Mouse (Mus musculus): Measurements from ENCODE around the gene Arf1.
"Not testable (repeated sequence)": the region's sequence is repeated elsewhere in the genome, so short reads cannot be mapped to it uniquely, and the experiment has no call there.

The Arf1 gene

DNA sequence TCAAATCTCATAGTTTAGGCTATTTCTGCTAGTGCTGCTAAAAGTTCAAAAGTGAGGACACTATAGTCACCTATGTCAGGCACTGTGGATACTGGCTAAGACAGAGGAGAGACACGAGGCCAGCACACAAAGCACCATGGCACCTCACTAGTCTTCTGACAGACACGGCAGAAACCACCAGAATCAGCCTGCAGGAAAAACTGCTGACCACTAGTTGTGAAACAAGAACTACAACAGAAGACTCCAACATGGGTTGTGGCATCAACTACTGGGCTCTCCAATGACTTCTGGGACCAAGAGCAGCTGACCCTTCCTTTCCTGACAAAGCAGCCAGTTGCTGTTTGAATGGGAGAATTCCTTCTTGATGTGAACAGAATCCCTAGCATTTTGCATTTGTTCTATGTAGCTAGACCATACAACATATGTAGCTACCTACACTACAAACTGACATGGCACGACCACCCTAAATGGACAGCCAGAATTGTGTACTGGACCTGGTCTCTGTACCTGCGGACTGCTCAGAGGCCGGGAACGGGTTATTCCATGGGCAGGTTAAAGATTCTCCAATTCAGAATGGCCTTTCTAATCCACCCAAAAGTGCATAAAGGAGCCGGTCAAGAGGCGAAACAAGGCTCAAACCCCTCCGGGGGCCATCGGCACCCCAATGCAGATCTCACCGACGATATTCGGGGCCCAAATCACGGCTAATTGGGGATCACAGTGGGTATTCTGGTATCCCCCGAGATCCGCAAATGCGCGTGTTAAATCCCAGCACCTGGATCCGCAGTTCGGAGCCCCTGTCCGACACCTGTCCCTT, 1.1 kb downstream of the Arf1 start:
- no peak for DNase-seq (ENCODE audit: low spot score in 2 of 2)

GRCm38 (mm10) chr11:59226251-59226650, 1.8 kb downstream of the Arf1 start:
- no peak for DNase-seq (ENCODE audit: low spot score in 2 of 2)

DNA sequence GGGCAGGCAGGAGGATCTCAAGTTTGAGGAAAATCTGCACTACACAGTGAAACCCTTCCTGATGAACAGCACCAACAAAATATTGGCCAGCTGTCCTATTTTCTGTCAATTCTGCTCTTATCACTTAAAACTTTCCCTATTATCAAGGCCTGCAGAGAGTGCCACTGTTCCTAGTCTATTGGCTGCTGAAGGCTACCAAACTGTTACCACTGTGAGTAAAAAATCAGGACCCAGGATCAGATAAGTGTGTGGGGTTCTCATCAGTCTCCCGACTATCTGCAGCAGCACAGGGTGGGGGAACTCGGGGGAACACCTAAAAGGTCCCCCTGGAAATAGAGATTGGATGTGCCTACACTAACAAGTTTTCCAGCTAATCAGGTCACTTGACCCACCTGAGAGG, 2.9 kb downstream of the Arf1 start:
- DNase-seq (ENCODE audit: low spot score in 2 of 2) = no peak

- no peak for DNase-seq (ENCODE audit: low spot score in 2 of 2)
These were observed 3.6 kb downstream of the Arf1 start for GRCm38 (mm10) chr11:59224470-59224869.

DNA sequence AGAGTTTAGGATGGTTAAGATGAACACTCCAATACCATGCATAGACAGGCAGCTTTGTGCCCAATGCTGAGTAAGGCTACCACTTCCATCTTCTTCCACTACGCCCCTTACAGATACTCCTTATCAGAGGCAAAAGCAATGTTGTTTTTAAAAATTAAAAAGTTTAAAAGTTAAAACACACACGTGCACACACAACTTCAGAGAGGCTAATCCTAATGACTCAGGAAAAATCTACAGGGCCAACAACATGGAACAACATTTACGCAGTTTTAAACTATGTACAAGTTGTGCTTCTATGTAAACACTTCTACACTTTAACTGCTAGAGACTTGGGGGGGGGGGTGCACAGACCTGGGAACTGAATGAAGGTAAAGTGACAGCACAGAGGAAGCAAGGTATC, 4.0 kb downstream of the Arf1 start:
- no peak for DNase-seq (ENCODE audit: low spot score in 2 of 2)

GRCm38 (mm10) chr11:59222306-59222705, 5.8 kb downstream of the Arf1 start:
- no peak for DNase-seq (ENCODE audit: low spot score in 2 of 2)

DNA sequence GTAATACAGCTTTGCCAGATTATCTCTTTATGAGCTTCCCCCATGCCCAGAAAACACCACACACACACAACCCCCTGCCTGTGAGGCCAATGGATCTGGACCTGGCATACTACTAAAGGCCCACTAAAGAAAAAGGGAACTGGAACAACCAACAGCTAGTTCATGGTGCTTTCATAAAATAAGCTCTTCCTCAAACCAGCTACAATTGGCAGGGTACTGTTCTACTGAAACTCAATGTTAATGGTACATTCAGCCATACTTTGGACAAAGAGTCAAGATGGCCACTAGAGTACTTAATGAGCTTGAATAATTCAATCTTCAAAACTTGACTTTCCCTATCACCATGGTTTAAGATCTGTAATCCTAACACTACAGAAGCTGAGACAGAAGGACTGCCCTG, 6.5 kb downstream of the Arf1 start:
- no peak for DNase-seq (ENCODE audit: low spot score in 2 of 2)

DNA sequence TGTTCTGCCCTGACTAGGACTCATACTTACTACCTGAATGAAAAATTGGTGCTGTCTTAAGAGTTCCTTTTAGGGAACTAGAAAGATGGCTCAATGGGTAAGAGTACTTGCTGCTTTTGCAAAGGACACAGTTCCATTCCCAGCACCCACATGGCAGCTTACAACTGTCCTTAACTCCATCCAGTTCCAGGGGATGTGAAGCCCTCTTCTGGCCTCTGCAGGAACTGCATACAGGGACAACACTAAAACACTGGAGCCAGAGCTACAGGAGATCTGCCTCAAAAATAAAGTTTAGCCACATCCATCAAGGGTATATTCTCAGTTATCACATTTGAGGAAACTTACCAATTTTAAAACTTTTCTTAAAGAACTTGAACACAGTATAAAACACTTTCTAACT, 9.0 kb downstream of the Arf1 start:
- DNase-seq (ENCODE audit: low spot score in 2 of 2) = no peak

- DNase-seq (ENCODE audit: low spot score in 2 of 2) = no peak
These were observed 9.6 kb downstream of the Arf1 start for GRCm38 (mm10) chr11:59218389-59218998.

GRCm38 (mm10) chr11:59216955-59217354, 11.1 kb downstream of the Arf1 start:
- no peak for DNase-seq (ENCODE audit: low spot score in 2 of 2)

DNA sequence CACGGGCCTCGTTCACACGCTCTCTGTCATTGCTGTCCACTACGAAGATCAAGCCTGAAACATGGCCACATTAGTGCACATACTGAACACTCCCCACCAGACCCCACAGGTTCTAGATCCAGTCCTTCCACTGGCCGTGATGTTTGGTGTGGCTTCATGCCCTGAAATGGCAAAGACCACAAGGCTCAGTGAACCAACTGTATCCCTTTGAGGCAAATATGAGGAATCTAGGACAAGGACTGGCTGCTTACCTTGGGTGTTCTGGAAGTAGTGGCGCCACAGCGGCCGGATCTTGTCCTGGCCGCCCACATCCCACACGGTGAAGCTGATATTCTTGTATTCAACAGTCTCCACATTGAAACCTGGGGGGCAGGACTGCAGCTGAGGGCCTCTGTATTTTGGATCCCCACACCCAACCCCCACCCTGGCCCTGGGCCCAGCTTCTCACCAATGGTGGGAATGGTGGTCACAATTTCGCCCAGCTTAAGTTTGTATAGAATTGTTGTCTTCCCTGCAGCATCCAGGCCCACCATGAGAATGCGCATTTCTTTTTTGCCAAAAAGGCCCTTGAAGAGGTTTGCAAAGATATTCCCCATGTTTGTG, 15.1 kb downstream of the Arf1 start:
- DNase-seq (ENCODE audit: low spot score in 2 of 2) = no peak

GRCm38 (mm10) chr11:59212320-59212719, 15.8 kb downstream of the Arf1 start:
- DNase-seq (ENCODE audit: low spot score in 2 of 2) = peak; percentile 71 to 74

GRCm38 (mm10) chr11:59211561-59211960, 16.5 kb downstream of the Arf1 start:
- not testable (repeated sequence) for DNase-seq (ENCODE audit: low spot score in 2 of 2)

GRCm38 (mm10) chr11:59210020-59210419, 18.1 kb downstream of the Arf1 start:
- no peak for DNase-seq (ENCODE audit: low spot score in 2 of 2)

DNA sequence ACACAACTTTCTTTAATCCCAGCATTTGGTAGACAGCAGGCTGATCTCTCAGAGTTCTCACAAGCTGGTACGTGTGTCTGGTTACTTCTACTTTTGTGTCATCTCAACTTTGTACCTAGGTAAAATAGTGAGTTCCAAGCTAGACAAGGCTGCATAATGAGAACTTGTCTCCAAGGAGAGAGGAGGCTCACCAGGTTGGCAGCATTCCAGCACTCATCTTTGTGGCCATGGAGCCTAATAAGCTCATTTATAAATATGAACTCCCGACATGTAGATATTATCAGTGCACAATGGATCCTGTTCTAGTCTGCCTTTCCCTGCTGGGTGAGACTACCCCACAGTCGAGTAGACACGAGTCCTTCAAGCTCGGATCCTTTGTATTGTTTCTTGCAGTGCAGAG, 18.5 kb downstream of the Arf1 start:
- no peak for DNase-seq (ENCODE audit: low spot score in 2 of 2)

DNA sequence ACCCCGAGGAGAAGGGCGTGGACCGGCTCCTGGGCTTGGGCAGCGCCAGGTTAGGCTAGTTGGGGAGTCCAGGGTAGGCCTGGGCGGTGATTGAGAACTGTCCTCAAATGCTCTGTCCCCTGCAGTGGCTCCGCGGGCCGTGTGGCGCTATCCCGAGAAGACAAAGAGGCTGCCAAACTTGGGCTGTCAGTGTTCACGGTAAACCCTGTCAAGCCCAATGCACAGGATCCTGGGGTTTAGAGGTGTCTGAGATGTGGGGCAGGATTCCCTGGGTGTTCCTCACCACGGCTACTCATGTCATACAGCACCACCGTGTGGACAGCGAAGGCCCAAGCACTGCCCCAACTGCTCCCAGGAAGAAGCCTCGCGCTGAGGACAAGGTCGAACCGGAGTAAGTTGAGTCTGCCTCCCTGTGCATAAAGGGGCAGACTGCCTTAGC, 19.0 kb downstream of the Arf1 start:
- DNase-seq (ENCODE audit: low spot score in 2 of 2) = peak; percentile 54 to 71

DNA sequence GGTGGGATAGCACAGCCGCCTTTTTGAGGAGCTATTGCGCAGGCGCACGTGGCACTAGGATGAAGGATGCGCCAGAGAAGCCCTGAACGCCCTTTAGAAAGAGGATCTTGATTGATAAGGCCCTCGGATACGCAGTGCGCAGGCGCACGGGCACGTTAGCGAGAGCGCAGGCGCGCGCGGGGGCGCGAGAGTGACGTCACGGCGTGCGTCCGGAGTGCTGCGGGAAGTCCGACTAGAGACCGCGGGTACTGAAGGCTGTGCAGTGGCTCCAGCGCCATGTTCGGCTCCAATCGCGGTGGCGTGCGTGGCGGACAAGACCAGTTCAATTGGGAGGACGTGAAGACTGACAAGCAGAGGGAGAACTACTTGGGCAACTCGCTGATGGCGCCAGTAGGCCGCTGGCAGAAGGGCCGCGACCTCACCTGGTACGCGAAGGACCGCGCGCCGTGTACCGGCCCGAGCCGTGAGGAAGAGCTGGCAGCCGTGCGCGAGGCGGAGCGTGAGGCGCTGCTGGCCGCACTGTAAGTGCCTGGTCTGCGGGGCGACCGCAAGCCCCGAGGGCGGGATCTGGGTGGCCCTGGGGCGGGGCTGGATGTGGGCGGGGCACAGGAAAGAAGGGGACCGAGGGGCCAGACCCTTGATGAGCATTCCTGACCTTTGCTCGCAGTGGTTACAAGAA, 19.8 kb downstream of the Arf1 start, which contains the start of gene 2310033P09Rik:
TSS of gene 2310033P09Rik (plus strand) at position 169 of the 679 bp plus-strand sequence.
- peak; percentile 93 to 96 for DNase-seq (ENCODE audit: low spot score in 2 of 2)

DNA sequence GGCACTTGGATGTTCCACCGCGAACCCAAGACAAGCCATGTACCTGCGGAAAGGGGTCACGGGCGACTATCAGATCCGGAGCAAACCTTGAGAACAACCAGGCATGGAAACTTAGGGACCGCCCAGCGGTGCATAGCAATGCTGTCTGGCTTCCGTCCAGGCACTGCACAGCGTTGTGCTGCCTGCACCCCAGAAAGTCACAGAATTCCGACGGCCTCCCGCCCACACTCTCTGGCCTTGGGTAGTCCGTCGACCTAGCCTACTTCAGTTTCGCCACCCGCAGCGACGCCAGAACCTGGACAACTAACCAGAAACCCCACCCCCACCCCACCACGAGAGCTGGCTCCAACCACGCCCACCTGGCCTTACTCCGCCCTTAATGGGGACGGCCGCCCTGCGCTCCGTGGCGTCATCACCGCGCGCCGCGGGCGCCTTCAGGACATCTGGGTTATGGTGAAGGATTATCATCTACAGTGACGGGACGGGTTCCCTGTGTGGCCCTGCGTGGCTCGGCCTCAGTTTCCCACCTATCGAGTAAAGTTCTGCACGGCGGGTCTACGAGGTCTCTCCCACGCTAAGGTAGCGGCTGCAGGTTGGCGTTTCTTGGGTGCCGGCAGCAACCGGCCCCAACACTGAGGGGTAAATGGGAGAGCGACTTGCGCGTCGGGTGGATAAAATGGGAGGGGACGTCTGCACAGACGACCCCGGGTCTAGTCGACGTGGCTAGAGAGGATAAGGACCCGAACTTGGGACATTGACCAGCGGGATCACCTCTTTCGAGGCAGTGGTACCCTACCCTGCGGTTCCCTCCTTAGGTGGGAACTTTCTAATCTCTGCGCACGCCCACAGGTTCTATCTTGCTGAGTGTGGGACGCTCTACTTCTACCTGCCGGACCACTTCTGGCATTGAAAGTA, 25.7 kb downstream of the Arf1 start, which contains the start of gene Mrpl55:
TSS of gene Mrpl55 (plus strand) at position 406 of the 915 bp plus-strand sequence.
- DNase-seq (ENCODE audit: low spot score in 2 of 2) = peak; percentile 90 to 94

- no peak for DNase-seq (ENCODE audit: low spot score in 2 of 2)
These were observed 26.7 kb downstream of the Arf1 start for GRCm38 (mm10) chr11:59201216-59202002.

DNA sequence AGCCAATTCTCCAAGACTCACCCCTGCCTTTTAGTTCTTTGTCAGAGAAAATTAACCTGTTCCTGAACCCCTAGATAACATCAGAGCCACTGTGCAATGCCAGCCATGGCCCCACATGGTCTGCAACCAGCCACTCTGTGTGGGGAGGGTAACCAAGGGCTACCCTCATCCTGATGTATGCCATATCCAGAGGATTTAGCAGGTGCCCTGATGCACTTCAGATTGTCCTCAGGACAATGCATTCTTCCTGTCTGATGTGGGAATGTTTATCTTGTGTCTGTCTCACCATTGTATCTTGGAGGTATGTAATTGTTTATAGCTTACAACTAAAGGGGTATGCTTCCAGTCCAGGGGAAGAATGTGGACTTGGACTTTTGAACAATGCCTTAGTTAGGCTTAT, 31.8 kb downstream of the Arf1 start:
- no peak for DNase-seq (ENCODE audit: low spot score in 2 of 2)

All from spleen, postnatal 36 days (tissue).